Mouse (Mus musculus) cerebellum, adult 11 months (tissue): ENCODE results near the gene Rrp9.
A peak's percentile ranks its signal among the peaks of the same experiment; 100 is the strongest.

Experiments
- DNase-seq: peaks from one replicate; pipeline ENCODE4 v3.0.0; 2022

Rrp9 gene

GRCm38 (mm10) chr9:106457920-106458319 is 17.8 kb upstream of the Rrp9 start:
- DNase-seq, result no peak

- peak; percentile 61 for DNase-seq
These were observed 15.8 kb upstream of the Rrp9 start for GRCm38 (mm10) chr9:106459946-106460345.

- DNase-seq, result peak; percentile 75
These were observed 15.2 kb upstream of the Rrp9 start for GRCm38 (mm10) chr9:106460401-106461025.

GRCm38 (mm10) chr9:106461026-106461415 is 14.7 kb upstream of the Rrp9 start:
- peak; percentile 47 for DNase-seq

- peak; percentile 56 for DNase-seq
These were observed 13.9 kb upstream of the Rrp9 start for GRCm38 (mm10) chr9:106461641-106462429.

- peak; percentile 47 for DNase-seq
These were observed 13.3 kb upstream of the Rrp9 start for GRCm38 (mm10) chr9:106462430-106462800.

GRCm38 (mm10) chr9:106463122-106464063 is 12.4 kb upstream of the Rrp9 start:
- peak; percentile 86 for DNase-seq

- DNase-seq, result peak; percentile 90
These were observed 10.8 kb upstream of the Rrp9 start for GRCm38 (mm10) chr9:106464751-106465541.

- DNase-seq, result peak; percentile 83
These were observed 10.1 kb upstream of the Rrp9 start, which contains the start of gene Gpr62 for GRCm38 (mm10) chr9:106465571-106466200. TSS of gene Gpr62 (minus strand) at chr9:106465938.

- DNase-seq, result peak; percentile 20
These were observed 9.0 kb upstream of the Rrp9 start for GRCm38 (mm10) chr9:106466721-106467120.

GRCm38 (mm10) chr9:106467746-106468145 is 8.0 kb upstream of the Rrp9 start:
- DNase-seq, result no peak

- peak; percentile 20 for DNase-seq
These were observed 6.4 kb upstream of the Rrp9 start for GRCm38 (mm10) chr9:106469317-106469716.

- peak; percentile 12 for DNase-seq
These were observed 6.0 kb upstream of the Rrp9 start for GRCm38 (mm10) chr9:106469776-106470175.

- peak; percentile 19 for DNase-seq
These were observed 4.6 kb upstream of the Rrp9 start for GRCm38 (mm10) chr9:106470991-106471750.

- peak; percentile 48 for DNase-seq
These were observed 3.9 kb upstream of the Rrp9 start for GRCm38 (mm10) chr9:106471892-106472291.

GRCm38 (mm10) chr9:106472321-106472720 is 3.4 kb upstream of the Rrp9 start:
- DNase-seq, result peak; percentile 21

GRCm38 (mm10) chr9:106473081-106473752 is 2.5 kb upstream of the Rrp9 start:
- peak; percentile 38 for DNase-seq

- DNase-seq, result peak; percentile 45
These were observed 2.0 kb upstream of the Rrp9 start for GRCm38 (mm10) chr9:106473753-106474105.

- peak; percentile 78 for DNase-seq
These were observed 1.3 kb upstream of the Rrp9 start for GRCm38 (mm10) chr9:106474456-106474855.

- DNase-seq, result peak; percentile 48
These were observed 717 bp upstream of the Rrp9 start for GRCm38 (mm10) chr9:106475046-106475445.
